Mouse (Mus musculus) liver, postnatal 0 days (tissue): ENCODE measurements around the gene Hmx2. TPM values are rescaled to one million over a fixed set of nuclear protein-coding genes. Genes with fewer than 3 reads are reported as not detected.

Source experiments
- ATAC-seq: fragments of 200-750 bp; cut with Nextera tagmentation; 2 replicates; pipeline ENCODE4 v1.8.0; 2017; ENCODE audit warnings: mild to moderate bottlenecking, moderate library complexity
- DNase-seq: peaks from one replicate; pipeline ENCODE4 v3.0.0-alpha.2; 2016
- H3K27ac ChIP-seq: fragments of 300-500 bp; sonication (generic); 2 replicates; pipeline ENCODE4 v1.5.1; 2014; ENCODE audit warnings: antibody characterized with exemption, moderate library complexity, mild to moderate bottlenecking, low read depth
- H3K27me3 ChIP-seq: fragments of 300-500 bp; sonication (generic); 2 replicates; pipeline ENCODE4 v1.6.1; 2014; ENCODE audit warnings: low read length, control low read depth, mixed read lengths; ENCODE audit not compliant: insufficient read depth
- H3K36me3 ChIP-seq: fragments of 300-500 bp; sonication (generic); replicated peaks from 2 replicates; pipeline ENCODE4 v1.6.1; 2014; ENCODE audit warnings: mild to moderate bottlenecking, control low read depth, low read length, moderate library complexity, mixed read lengths; ENCODE audit not compliant: insufficient read depth
- H3K4me1 ChIP-seq: fragments of 300-500 bp; sonication (generic); 2 replicates; pipeline ENCODE4 v1.6.1; 2014; ENCODE audit warnings: antibody characterized with exemption, mild to moderate bottlenecking, control low read depth; ENCODE audit not compliant: insufficient read depth
- H3K4me2 ChIP-seq: fragments of 300-500 bp; sonication (generic); 2 replicates; pipeline ENCODE4 v1.6.1; 2014; ENCODE audit warnings: low read depth, mild to moderate bottlenecking, low read length, moderate library complexity, mixed read lengths
- H3K4me3 ChIP-seq: fragments of 300-500 bp; sonication (generic); 2 replicates; pipeline ENCODE4 v1.5.1; 2014; ENCODE audit warnings: low read depth, low read length
- H3K9ac ChIP-seq: fragments of 300-500 bp; sonication (generic); replicated peaks from 2 replicates; pipeline ENCODE4 v1.6.1; 2014; ENCODE audit warnings: mild to moderate bottlenecking, moderate library complexity
- H3K9me3 ChIP-seq: fragments of 300-500 bp; sonication (generic); 2 replicates; pipeline ENCODE4 v1.6.1; 2016; ENCODE audit warnings: mild to moderate bottlenecking, control low read depth, low read length, mixed read lengths
- CTCF ChIP-seq: sonication (generic); IDR thresholded peaks from 2 replicates; pipeline ENCODE4 v1.5.1; 2016; ENCODE audit warnings: antibody characterized with exemption, low read depth
- EP300 ChIP-seq: IDR thresholded peaks from 2 replicates; pipeline ENCODE4 v1.6.1; 2016; ENCODE audit warnings: antibody characterized with exemption, low read depth, mild to moderate bottlenecking
- whole genome bisulfite sequencing: fragments of 180-500 bp; shearing (Covaris S2); extraction: QIAGEN DNeasy Blood & Tissue Kit; methylation state at CpG from one replicate; pipeline ENCODE4 v1.1.7; 2014; ENCODE audit not compliant: insufficient replicate concordance; 5-methylcytosine and 5-hydroxymethylcytosine counted together
- polyA plus RNA-seq: library from polyadenylated mRNA; unstranded; fragments of >200 nt; fragmentation: Nextera tagmentation; extraction: Ambion mirVana; gene quantifications from 2 replicates; pipeline ENCODE4 v1.2.1, GENCODE M21; 2015

The Hmx2 gene
- polyA plus RNA-seq, 1 experiment from 2014 or later = not detected

DNA sequence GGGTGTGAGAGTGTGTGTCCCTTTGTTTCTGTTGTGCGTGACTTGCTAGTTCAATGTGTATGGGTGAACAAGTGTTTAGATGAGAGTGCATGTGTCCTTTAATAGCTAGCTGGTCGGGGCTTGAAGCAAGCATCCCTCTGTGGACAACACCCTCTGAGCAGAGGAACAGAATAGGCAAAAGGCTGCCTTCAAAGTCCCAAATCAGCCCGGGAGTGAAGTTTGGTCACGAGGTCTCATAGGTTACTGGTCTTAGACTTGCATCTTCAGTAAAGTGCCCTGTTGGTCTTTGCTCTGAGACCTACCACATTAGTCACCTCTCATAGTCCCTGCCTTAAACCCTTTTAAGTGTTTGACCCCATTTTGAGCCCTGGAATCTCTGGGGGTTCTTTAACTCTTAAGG, 2.9 kb downstream of the Hmx2 start:
- DNase-seq = no peak
- no peak overlapping the region for H3K9ac ChIP-seq
- TF ChIP-seq EP300 (no peak), CTCF (no peak)
- WGBS = 2% methylated on average over 4 of the region's 4 CpGs
- H3K27ac ChIP-seq = no peak overlapping the region
- no peak overlapping the region for H3K4me2 ChIP-seq
- H3K4me3 ChIP-seq = no peak overlapping the region
- H3K27me3 ChIP-seq = peaks cover 100% of the 10 kb centered on the region
- no peaks in the 10 kb centered on the region for H3K36me3 ChIP-seq
- no peak for ATAC-seq
- H3K9me3 ChIP-seq = no peaks in the 10 kb centered on the region
- H3K4me1 ChIP-seq = peaks cover 10% of the 10 kb centered on the region; the same call in 1 of the 2 replicates

DNA sequence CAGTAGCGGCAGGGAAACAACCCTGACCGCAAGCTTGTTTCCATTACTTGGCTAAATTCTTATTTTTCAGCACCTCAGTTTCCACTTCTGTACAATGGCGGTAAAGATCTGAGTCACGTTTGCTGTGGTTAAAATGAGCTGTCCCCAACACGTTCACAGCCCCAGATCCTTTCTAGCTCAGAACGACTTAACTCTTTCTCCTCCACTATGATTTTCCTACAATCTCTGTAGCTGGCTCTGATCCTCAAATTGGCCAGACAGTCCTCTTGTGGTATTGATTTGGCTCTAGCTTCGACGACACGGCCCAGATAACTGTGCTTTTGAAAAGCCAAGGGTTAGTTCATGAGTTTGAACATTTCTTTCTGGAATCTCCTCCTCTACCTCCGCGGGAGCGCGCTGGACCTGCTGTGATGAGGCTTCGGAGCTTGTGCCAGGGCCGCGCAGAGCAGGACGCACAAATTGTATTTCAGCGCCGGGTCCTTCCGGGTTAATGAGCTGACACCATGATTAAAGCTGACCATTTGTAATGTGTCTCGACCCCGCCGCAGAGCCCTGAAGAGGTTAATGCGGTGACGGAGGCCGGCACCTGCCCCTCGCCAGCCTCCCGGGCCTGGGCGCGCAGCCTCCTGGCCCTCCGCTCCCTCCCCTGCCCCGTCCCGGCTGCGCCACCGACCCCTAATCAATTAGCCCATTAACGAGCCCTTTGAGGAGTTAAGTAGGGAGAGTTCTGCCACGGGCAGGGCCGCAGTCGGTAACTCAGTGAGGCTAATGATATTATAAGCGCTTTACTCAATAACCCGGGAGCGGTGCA, 3.6 kb downstream of the Hmx2 start:
- H3K4me1 ChIP-seq = peaks cover 14% of the 10 kb centered on the region; the same call in 1 of the 2 replicates
- peaks cover 100% of the 10 kb centered on the region for H3K27me3 ChIP-seq
- no peaks in the 10 kb centered on the region for H3K36me3 ChIP-seq
- H3K9ac ChIP-seq = no peak overlapping the region
- no peak overlapping the region for H3K27ac ChIP-seq
- no peak overlapping the region for H3K4me3 ChIP-seq
- ATAC-seq (no peak), DNase-seq (no peak)
- no peak overlapping the region for H3K4me2 ChIP-seq
- TF ChIP-seq CTCF (no peak), EP300 (no peak)
- WGBS = 2% methylated on average over 42 of the region's 42 CpGs
- no peaks in the 10 kb centered on the region for H3K9me3 ChIP-seq

DNA sequence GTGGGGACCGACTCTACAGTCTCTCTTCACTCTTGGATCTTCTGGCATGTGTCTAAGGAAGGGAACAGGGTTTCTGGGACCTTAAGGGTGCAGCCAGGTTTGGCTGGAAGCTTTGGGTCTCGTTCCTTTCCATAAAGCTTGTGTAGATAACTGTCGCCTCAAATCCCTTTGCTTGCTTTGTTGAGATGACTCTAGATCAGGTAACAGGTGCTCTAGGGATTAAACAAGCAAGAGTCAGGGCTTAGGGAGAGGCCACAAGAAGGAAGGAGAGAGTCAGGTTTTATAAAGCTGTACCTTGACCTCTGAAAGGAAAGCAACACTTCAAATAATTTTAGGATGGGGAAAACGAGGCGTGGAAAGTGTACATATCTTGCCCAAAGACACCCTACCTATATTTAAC, 4.2 kb downstream of the Hmx2 start:
- no peaks in the 10 kb centered on the region for H3K36me3 ChIP-seq
- no peak overlapping the region for H3K27ac ChIP-seq
- no peaks in the 10 kb centered on the region for H3K9me3 ChIP-seq
- DNase-seq (no peak), ATAC-seq (no peak)
- TF ChIP-seq CTCF (no peak), EP300 (no peak)
- H3K27me3 ChIP-seq = peaks cover 100% of the 10 kb centered on the region
- H3K4me3 ChIP-seq = no peak overlapping the region
- H3K9ac ChIP-seq = no peak overlapping the region
- peaks cover 14% of the 10 kb centered on the region; the same call in 1 of the 2 replicates for H3K4me1 ChIP-seq
- WGBS = 3% methylated on average over 5 of the region's 5 CpGs
- H3K4me2 ChIP-seq = no peak overlapping the region

DNA sequence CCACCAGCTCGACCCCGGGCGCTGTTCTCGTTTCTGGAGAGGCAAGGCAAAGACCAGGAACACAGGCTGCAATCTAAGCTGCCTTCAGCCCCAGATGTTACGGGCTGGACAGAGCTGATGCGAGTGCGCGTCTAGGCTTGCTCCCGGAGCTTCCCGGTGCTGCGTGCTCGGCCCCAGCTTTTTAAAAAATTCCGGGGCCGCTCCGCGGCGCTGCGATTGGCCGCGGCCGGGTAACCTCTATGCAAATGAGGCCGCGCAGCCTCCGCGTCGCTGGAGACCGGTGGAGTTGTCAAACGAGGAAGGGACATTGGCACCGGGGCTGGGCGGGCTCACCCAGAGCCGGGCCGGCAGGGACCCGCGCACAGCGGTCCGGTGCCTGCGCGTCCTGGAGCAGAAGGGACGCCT, 5.2 kb downstream of the Hmx2 start:
- peak; percentile 23; the same call in 1 of the 2 replicates for ATAC-seq
- WGBS = under 1% methylated on average over 35 of the region's 39 CpGs
- peak overlapping the region; percentile 52 for H3K4me2 ChIP-seq

DNA sequence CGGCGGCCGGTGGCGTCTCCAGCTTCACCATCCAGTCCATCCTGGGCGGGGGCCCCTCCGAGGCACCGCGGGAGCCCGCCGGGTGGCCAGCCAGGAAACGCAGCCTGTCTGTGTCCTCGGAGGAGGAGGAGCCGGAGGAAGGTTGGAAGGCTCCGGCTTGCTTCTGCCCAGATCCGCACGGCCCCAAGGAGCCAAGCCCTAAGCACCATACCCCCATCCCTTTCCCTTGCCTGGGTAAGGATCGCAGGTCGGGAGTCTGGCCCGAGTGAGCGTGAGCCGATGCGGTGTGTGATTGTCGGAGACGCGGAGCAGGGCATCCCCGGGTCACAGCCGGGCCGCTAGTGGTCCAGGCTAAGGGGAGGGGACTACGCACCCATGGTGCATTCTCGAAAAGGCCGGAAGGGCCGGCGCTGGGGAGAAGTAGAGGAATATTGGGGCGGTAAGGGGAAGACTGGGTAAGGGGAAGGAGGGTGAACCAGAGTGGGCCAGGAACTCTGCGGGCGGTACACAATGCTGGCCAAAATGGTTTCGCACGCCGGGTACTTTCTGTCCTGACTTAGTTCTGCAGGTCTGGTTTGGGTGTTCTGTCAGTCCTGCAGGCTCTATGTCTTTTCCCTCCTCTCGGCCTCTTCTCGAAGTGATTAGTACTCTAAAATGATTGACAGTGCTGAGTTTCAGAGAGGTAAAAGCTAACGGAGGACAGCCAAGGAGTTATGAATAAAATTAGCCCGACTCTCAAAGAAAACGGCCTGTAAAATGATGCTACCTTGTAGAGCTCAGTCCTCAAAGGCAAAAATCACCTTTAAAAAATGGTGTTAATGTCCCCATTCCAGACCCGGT, 6.0 kb downstream of the Hmx2 start:
- WGBS = 2% methylated on average over 45 of the region's 45 CpGs
- H3K4me2 ChIP-seq = peak overlapping the region; percentile 52

More for the DNA sequence above, 5.2 kb downstream of the Hmx2 start:
- Histone ChIP-seq H3K4me3 (peak overlapping the region; percentile 36), H3K27ac (no peak overlapping the region), H3K9me3 (no peaks in the 10 kb centered on the region), H3K27me3 (peaks cover 100% of the 10 kb centered on the region), H3K36me3 (no peaks in the 10 kb centered on the region), H3K9ac (no peak overlapping the region), H3K4me1 (peaks cover 14% of the 10 kb centered on the region; the same call in 1 of the 2 replicates)
- TF ChIP-seq EP300 (no peak), CTCF (no peak)
- peak; percentile 34 for DNase-seq

More for the DNA sequence above, 6.0 kb downstream of the Hmx2 start:
- no peak for TF ChIP-seq CTCF
- no peak for TF ChIP-seq EP300
- no peaks in the 10 kb centered on the region for H3K9me3 ChIP-seq
- H3K4me3 ChIP-seq = peak overlapping the region; percentile 36
- no peak overlapping the region for H3K9ac ChIP-seq
- DNase-seq = no peak
- peaks cover 100% of the 10 kb centered on the region for H3K27me3 ChIP-seq
- no peaks in the 10 kb centered on the region for H3K36me3 ChIP-seq
- no peak overlapping the region for H3K27ac ChIP-seq
- peaks cover 17% of the 10 kb centered on the region for H3K4me1 ChIP-seq
- no peak for ATAC-seq
